Mouse (Mus musculus): ENCODE measurements around the gene Vmn2r52.
"Not testable (repeated sequence)": the region's sequence is repeated elsewhere in the genome, so short reads cannot be mapped to it uniquely, and the experiment has no call there.

Vmn2r52 gene

DNA sequence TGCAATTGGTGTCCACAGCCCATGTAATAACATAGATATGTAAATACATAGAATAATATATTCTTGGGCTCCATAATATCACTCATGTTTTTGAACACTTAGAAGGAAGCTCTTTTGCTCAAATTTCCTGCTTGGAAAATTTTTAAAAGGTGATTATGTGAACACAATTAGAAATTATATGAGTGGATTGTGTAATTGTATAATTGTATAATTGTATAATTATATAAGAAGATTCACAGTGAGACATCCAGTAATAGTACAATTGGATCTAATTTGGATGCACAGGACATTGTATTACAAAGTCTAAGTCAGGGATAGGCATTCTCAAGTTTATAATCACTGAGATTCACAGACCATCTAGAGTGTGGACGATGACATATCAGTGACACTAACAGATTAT is at the start of gene Vmn2r52:
TSS of gene Vmn2r52 (minus strand) at position 101 of the 400 bp plus-strand sequence.
- DNase-seq (ENCODE audit: low read depth in 1 of 2, low spot score in 2 of 2), result no peak

- DNase-seq (ENCODE audit: low read depth in 1 of 2, low spot score in 2 of 2), result not testable (repeated sequence)
Measured at GRCm38 (mm10) chr7:10105641-10106040, 70.7 kb downstream of the Vmn2r52 start, which contains the start of gene Vmn2r51. TSS of gene Vmn2r51 (minus strand) at chr7:10105741.
